Mouse (Mus musculus): Measurements from ENCODE around the gene 4930596D02Rik. TPM values are rescaled to one million over a fixed set of nuclear protein-coding genes. Genes with fewer than 3 reads are reported as not detected.

Gene 4930596D02Rik
- not detected in 2 replicates for polyA plus RNA-seq (2012; ENCODE audit: low replicate concordance)

DNA sequence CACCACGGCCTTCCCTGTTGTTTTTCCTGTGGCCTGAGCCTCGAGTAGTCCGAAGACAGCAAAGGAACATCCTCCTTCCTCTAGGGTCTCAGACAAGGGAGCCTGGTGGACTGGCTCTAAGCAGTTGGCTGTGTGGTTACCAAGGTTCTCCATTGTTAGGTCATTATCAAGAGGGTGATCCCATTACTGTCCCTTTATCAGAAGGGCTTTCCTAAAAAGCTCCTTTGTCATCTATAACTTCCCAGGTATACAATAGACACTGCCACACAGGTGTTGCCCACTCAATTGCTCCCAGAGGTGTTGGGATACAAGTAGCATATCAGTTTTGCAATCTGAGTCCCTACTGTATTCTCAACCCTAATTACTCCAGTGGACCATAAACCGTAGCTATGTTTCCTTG lies at the start of gene 4930596D02Rik:
Gene 4930596D02Rik, minus strand, starts transcription at position 101 of the 400 bp plus-strand sequence.

